Mouse (Mus musculus): ENCODE measurements at regions not wholly inside any gene's neighbourhood (a gene's known extent, or its start where the extent isn't known, plus 50 kb on each side); places are given as distances from the start of the nearest gene placed in this dataset.

DNA sequence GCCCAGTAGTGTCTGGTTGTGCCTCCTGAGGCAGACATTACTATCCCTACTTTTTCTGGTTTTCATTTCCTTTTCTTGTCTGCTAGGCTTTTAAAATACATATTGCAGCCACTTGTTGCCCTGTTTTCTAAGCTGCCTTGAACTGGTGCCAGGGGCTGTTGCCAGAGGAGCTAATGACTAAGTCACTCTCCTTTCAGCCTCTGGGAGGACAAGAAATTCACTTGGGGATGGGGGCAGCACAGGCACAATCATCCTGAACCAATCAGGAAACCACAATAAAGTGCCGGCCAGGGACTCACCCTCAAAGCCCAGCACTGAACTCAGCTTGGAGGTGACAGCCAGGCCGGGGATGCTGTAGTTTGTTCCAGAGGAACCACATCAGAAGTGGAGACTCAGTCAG is 740.3 kb downstream of the Dhx35 start:
- DNase-seq (ENCODE audit: low spot score), result peak; percentile 23

GRCm38 (mm10) chr2:159539261-159539660 is 744.7 kb downstream of the Dhx35 start:
- DNase-seq (ENCODE audit: low spot score), result no peak

- no peak for DNase-seq (ENCODE audit: low spot score)
Observed at GRCm38 (mm10) chr2:159557567-159557966, 763.0 kb downstream of the Dhx35 start.

DNA sequence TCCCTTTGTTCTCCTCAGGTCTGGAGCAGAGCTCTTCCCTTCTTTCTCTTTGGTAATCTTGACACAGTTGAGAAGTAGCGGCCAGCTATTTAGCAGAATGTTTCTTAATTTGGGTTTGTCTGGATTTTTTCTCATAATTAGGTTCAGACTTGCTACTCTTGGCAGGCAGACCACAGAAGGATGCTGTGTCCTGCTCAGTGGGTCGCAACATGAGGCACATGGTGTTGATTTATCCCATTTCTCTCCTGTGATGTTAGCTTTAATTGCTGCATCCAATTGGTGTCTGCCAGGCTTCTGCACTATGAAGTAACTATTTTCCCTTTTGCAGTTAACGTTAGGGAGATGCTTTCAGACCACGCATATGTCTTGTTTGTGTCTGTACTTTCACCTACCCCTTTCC is 768.7 kb downstream of the Gm826 start:
- DNase-seq (ENCODE audit: low spot score), result no peak

- DNase-seq (ENCODE audit: low spot score), result no peak
Observed at GRCm38 (mm10) chr2:159565921-159566320, 768.0 kb downstream of the Gm826 start.

DNA sequence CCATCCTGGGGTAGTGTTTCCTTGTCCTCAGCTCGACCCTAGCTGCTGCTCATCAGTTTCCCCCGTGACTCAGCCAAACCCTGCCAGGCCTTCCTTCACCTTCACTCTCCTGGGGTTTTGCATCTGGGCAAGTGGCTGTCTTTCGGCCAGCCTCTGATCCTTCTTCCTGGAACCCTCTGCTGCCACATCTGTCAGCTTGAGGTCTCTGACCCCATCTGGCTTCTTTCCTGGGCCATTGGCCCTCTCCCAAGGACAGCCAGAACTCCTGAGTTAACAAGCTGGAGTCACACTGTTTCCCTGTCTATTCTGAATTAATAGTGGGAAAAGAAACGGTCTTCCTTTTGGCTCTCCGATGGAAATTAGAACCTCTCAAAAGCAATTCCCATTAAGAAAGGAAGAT is 767.5 kb downstream of the Gm826 start:
- no peak for DNase-seq (ENCODE audit: low spot score)

DNA sequence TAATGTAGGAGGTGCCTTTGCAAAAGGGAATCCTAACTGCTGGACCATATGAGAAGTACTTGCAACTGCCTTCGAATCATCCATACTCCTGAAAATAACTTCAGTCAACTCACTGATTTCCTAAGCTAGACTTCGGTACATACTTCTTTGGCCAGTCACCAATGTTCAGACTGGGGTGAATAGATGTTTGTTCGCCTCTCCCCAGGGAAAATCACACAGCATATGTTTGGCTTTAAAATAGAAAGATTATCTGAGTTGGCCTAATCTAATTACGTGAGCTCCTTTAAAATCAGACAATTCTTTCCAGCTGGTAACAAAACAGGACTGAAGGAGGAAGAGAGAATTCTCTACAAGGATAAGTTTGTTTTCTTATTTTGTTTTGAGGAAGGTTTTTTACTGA is 765.6 kb downstream of the Gm826 start:
- DNase-seq (ENCODE audit: low spot score), result no peak

DNA sequence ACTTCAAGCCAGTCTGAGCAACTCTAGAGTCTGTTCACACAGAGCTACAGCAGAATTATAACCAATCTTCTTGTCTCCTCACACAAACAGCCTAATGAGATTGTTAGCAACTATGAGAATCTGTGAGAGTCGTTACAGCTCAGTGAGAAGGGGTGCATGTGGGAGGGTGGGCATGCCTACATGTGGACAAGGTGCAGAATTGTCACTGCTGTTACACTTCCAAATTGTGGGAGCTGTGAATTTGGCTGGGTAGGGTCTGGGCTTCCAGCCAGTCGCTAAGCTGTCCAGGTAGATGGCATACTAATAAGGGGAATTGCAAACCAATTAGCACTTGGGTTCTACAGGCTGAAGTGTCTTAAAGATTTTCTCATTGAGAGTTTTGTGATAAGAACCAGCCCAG is 762.1 kb downstream of the Gm826 start:
- no peak for DNase-seq (ENCODE audit: low spot score)

DNA sequence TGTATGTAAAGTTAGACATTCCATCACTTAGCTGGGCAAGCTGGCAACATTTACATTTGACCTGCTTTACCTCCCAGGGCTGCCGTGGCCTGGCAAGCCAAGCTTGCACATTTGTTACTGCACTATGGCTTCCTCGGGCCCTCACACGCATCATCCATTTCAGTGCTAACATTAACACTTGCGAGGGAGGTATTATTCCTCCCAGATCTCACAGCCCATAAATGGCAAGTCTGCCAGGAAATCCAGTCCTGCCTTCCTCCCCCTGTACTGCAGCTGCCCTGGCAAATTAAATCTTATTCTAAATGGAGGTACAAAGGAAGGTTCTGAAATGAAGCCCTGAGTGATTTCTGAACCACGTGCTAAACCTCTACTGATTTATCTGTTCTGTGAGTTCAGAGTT is 758.7 kb downstream of the Gm826 start:
- DNase-seq (ENCODE audit: low spot score), result no peak

- no peak for DNase-seq (ENCODE audit: low spot score)
Observed at GRCm38 (mm10) chr2:159583103-159583502, 750.9 kb downstream of the Gm826 start.

- peak; percentile 24 for DNase-seq (ENCODE audit: low spot score)
Observed at GRCm38 (mm10) chr2:159584641-159585040, 749.3 kb downstream of the Gm826 start.

DNA sequence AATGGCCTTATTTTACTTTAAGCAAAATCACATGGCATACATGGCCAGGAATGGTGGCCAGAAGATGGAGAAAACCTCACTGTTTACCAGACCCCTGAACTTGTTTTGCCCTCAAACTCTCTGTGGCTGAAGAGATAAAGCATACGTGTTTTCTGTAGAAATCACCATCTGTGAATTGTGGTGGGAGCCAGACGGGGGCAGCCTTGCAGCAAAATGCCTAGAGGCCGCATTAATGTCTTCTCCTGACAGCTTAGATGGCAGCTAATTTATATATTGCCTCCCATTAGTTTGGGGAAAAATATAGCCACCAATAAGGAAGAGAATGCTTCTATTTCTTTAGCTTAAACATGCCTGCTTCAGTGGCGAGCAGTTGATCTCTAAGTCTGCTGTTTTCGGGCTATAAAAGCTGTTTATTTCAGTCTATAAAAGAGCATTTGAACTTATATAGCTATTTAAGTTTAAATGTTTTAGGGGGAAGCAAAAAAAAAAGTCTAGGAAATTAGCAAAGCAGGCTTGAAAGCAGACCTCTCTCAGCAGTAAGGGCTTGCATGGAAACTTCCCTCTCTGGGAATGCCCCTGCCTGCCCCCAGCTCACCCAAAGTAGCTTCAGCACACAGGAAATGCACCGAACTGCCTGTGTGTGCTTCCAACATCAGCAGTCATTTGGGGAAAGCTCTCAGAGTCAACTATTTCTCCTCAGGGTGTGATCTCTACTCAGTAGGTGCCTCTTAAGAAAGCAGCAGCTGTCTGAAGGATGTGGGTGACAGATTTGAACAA is 747.1 kb downstream of the Gm826 start:
- DNase-seq (ENCODE audit: low spot score), result no peak

GRCm38 (mm10) chr2:159591396-159592124 is 742.4 kb downstream of the Gm826 start:
- no peak for DNase-seq (ENCODE audit: low spot score)

- DNase-seq (ENCODE audit: low spot score), result no peak
Observed at GRCm38 (mm10) chr2:159592841-159593240, 741.1 kb downstream of the Gm826 start.

DNA sequence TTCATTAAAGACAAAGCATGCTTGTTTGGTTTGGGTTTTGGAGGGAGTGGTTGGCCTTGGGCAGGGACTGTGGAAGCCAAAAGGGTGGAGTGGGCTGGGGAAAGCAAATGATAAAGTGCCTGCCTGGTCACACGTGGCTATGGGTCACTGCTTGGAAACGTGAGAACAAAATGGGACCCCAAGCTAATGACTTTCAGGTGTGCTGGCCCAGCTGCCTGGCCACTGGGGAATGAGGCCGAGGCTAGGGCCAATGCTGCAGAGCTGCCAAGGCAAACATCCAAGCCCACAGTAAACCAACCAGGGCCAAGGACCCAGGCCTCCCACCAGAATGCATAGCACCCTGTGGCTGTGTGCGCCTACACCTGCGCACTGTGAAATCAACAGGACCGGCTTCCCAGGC is 737.7 kb downstream of the Gm826 start:
- DNase-seq (ENCODE audit: low spot score), result no peak

- no peak for DNase-seq (ENCODE audit: low spot score)
Observed at GRCm38 (mm10) chr2:159598080-159598479, 735.9 kb downstream of the Gm826 start.

GRCm38 (mm10) chr2:159607191-159607590 is 726.8 kb downstream of the Gm826 start:
- no peak for DNase-seq (ENCODE audit: low spot score)

DNA sequence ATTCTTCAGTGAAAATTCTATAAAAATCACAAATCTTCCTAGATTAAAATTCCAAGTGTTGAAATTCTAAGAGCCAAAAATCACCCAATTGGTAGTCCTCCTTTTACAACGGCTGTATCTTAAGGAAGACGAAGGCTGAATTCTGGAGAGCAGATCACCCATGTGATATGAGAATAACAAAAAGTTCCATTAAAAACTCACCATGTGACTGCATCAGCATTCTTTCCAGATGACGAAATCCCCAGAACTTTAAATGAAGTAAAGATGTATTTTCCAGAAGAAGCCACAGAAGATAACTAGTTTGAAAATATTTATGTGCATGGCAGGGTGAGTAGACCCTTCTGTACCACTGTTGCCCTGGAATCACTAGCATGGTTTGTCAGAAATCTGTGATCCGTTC is 723.5 kb downstream of the Gm826 start:
- no peak for DNase-seq (ENCODE audit: low spot score)

- DNase-seq (ENCODE audit: low spot score), result no peak
Observed at GRCm38 (mm10) chr2:159616685-159617084, 717.3 kb downstream of the Gm826 start.

DNA sequence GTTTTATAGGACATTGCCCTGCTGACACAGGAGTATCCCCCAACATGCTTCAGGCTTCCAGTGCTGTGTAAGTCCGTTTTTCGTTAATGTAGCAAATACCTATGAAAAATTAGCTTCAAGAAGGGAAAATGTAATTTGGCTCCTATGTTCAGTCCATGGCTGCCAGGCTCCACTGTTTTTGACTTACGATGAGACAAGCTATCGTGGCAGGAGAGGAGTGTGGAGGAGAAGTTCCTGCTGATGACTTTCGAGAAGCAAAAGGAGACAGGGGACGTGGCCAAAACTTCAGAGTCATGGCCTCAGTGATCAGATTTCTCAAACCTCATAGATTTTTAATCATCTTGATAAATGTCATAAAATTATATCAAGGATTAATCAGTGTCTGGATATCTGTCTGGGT is 712.7 kb downstream of the Gm826 start:
- no peak for DNase-seq (ENCODE audit: low spot score)

GRCm38 (mm10) chr2:159622141-159622669 is 711.8 kb downstream of the Gm826 start:
- no peak for DNase-seq (ENCODE audit: low spot score)

- DNase-seq (ENCODE audit: low spot score), result no peak
Observed at GRCm38 (mm10) chr2:159625306-159625705, 708.7 kb downstream of the Gm826 start.

DNA sequence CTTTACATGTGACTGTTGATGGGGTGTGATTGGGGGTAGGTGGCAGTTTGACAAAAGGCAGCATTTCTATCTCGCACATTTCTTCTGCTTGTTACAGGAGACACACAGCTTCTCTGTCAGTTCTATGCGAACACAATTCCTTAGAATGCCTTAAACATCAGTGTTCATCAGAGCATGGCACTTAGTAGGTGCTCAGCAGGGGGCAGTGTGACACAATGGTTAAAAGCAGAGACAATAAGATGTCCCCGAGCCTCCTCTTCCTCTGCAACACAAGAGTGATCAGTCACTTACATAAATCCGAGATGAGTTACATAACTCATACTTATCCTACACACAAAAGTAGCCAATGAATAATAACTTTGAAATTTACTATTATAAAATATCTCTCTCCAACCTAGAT is 688.1 kb downstream of the Gm826 start:
- DNase-seq (ENCODE audit: low spot score), result peak; percentile 30

Data from layer of hippocampus, adult 11-12 months (tissue).